Mouse (Mus musculus) right cerebral cortex, postnatal 10 days (tissue): Measurements from ENCODE around the gene Txndc11.
"Not testable (repeated sequence)": the region's sequence is repeated elsewhere in the genome, so short reads cannot be mapped to it uniquely, and the experiment has no call there.

Experiments used
- DNase-seq, 2 experiments: peaks; one replicate each; pipeline ENCODE4 v3.0.0; 2021; ENCODE audit warnings: low spot score in 2 of 2

The Txndc11 gene

GRCm38 (mm10) chr16:11134348-11135344, at the start of gene Txndc11:
Gene Txndc11 (minus strand): TSS chr16:11134650.
- peak; percentile 99 to 100 for DNase-seq

GRCm38 (mm10) chr16:11177404-11177803, 43.0 kb upstream of the Txndc11 start:
- no peak for DNase-seq

- no peak for DNase-seq
Observed at GRCm38 (mm10) chr16:11176884-11177244, 42.4 kb upstream of the Txndc11 start.

GRCm38 (mm10) chr16:11176208-11176883, 41.9 kb upstream of the Txndc11 start, which contains the start of gene Zc3h7a:
Gene Zc3h7a (minus strand): TSS chr16:11176393.
- DNase-seq = peak; percentile 92 to 93

- no peak for DNase-seq
Observed at GRCm38 (mm10) chr16:11175489-11176207, 41.2 kb upstream of the Txndc11 start.

GRCm38 (mm10) chr16:11175100-11175488, 40.6 kb upstream of the Txndc11 start:
- DNase-seq = no peak

GRCm38 (mm10) chr16:11174671-11175081, 40.2 kb upstream of the Txndc11 start:
- DNase-seq = peak; percentile 64 to 65

GRCm38 (mm10) chr16:11171679-11172078, 37.2 kb upstream of the Txndc11 start:
- DNase-seq = no peak

- DNase-seq = no peak
Observed at GRCm38 (mm10) chr16:11166431-11166830, 32.0 kb upstream of the Txndc11 start.

- no peak for DNase-seq
Observed at GRCm38 (mm10) chr16:11164695-11165255, 30.3 kb upstream of the Txndc11 start.

GRCm38 (mm10) chr16:11157721-11158120, 23.3 kb upstream of the Txndc11 start:
- DNase-seq = not testable (repeated sequence)

GRCm38 (mm10) chr16:11154500-11154899, 20.1 kb upstream of the Txndc11 start:
- DNase-seq = no peak

GRCm38 (mm10) chr16:11143706-11144483, 9.4 kb upstream of the Txndc11 start:
- peak; percentile 97 for DNase-seq

- peak; percentile 53 to 61 for DNase-seq
Observed at GRCm38 (mm10) chr16:11133476-11134347, 738 bp downstream of the Txndc11 start.

GRCm38 (mm10) chr16:11132839-11133238, 1.6 kb downstream of the Txndc11 start:
- DNase-seq = no peak

GRCm38 (mm10) chr16:11128301-11128700, 6.1 kb downstream of the Txndc11 start:
- DNase-seq = no peak

GRCm38 (mm10) chr16:11125371-11125770, 9.1 kb downstream of the Txndc11 start:
- DNase-seq = no peak

GRCm38 (mm10) chr16:11124110-11124509, 10.3 kb downstream of the Txndc11 start:
- DNase-seq = no peak

GRCm38 (mm10) chr16:11122625-11123024, 11.8 kb downstream of the Txndc11 start:
- DNase-seq = no peak
